Mouse (Mus musculus): Measurements from ENCODE around the gene Actbl2.

The Actbl2 gene
- long read RNA-seq, experiment 1, result 0 reads
- long read RNA-seq, experiment 2, result 0 reads

DNA sequence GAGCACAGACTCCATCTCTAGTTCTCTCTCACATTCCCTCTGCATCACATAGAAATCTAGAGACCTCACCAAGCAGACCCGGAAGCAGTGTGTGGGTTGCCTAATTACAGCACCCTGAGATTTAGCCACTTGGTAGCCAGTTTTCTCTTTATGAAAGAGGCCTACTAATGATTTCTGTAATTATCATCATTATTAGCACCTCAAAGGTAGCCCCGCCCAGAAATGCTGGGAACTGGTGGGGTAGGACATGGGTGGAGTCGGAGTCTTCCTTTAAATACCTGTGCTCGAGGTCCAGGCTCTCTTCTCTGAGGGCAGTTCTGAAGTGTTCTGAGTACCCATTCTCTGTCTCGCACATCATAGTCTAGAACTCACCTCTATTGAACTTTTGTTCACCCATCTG lies at the start of gene Actbl2:
TSS of gene Actbl2 (plus strand) at position 301 of the 400 bp plus-strand sequence.
- intact Hi-C loops (cut with DNase I), result no loop called here

DNA sequence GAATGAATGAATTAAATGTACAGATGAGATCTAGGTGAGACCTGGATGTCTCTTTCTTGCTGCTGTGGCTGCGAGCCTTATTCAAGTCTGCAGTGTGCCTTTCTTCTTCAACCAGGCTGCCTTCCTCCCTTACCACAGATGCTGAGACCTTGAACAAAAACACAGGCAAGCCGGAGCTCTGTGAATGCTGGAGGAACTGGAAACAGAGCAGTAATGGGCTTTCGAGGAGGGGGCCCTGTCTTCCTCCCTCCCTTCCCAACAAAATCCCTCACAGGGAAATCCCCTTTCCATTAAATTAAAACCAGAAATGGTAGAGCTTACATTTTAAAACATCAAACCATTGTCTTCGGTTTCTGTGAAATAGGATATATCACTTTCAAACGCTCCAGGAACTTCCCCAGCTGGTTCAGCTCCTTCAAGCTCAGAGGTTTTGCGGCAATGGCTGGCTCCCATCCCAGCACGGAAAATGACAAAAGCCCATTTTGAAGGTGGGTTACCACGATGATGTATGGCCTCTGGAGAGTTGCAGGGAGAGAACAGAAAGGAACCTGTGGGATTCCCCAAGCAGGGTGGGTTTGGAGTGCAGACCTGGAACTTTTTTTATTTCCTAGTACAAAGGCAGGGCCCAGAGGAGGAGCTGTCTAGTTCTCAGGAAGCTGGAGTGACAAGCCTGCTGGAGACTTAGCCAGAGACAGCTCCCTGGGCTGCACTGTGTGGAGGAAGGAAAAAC lies 44.0 kb upstream of the Actbl2 start:
- intact Hi-C loops (cut with DNase I), result no loop called here

DNA sequence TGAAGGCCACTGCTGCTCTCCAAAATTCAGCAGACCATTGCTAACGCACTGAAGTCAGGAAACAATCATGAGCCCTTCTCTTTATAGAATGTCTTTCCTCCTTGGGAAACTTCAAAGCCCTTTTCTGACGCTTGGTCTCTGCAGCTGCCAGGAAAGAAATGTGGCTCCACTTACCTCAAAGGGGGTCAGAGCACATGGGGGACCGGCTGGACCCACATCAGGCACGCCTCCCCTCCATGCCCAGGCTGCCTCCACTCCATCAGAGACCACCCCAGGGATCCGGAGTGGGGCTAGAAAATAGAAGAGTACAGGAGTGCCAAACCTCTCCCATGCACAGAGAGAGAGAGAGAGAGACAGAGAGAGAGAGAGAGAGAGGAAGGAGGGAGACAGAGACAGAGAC lies 26.0 kb upstream of the Actbl2 start:
- intact Hi-C loops (cut with DNase I), result no loop called here

DNA sequence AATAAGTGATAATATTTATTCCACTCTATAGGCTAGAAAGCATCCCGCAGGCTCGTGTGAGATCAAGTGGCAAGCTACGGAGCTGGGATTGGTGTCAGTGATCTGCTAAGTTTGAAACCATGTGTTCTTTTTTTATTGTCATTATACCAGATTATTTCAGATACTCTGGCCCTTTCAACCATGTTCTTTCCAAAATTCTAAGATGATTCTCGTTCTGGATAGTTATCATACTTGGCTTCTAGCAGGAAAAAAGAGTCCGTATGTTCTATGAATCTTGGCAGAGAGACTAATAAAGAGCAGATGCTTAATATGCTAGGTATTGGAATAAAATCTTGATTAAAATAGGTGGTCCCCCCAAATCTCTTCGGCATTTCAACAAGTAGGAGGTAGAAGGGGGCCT lies 25.3 kb upstream of the Actbl2 start:
- intact Hi-C loops (cut with DNase I), result no loop called here

DNA sequence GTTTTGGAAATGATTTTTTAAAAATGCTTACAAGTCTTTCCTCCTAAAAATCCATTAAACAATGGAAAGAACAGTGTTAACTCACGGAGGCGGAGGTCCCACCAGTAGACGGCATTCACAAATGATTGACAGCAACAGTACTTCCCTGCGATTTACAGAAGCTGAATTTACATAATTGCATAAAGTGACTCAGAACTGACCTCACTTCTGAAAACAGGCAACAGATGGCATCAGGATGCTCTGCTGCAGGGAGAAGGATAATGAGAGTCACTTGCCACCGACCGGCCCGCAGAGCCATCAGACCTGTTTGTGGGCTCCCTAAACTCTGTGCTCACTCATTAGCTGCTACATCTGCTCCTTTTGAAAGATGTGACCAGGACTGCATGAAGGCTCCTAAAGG lies 22.4 kb upstream of the Actbl2 start:
- intact Hi-C loops (cut with DNase I), result no loop called here

DNA sequence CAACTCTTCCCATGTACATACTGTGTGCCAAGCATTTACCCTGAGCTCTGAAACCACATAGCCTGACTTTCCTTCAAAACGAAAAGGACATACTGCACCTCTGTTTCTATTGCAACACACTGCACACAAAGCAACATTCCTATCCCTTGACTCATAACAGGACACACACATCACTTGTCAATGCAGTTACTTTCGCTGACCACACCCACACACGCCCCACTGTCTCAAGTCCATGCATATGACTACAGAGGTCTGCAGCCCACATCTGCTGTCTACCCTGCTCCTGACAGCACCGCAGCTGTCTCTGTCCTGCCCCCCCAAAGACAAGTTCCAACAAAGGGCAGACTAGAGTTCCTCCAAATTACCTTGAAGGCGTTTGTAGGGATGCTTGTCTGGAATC lies 21.5 kb upstream of the Actbl2 start:
- intact Hi-C loops (cut with DNase I), result no loop called here

DNA sequence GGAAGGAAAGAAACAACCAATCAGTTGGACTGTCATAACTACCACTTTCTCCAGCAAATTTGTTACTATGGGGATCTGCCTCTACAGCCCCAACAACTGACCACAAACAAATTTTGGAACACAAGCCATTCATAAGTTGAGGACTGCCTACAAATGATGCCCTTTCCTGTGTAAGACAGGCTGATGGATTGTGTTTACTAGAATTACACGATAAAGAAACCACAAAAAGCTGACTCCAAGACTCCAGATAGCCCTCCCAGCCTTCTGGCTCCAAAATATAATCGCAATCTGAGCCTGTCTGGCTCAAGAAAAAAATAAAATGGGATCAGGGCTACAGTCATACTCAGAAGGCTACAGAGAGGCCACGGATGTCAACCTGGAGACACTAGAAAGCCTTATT lies 20.2 kb upstream of the Actbl2 start:
- intact Hi-C loops (cut with DNase I), result no loop called here

DNA sequence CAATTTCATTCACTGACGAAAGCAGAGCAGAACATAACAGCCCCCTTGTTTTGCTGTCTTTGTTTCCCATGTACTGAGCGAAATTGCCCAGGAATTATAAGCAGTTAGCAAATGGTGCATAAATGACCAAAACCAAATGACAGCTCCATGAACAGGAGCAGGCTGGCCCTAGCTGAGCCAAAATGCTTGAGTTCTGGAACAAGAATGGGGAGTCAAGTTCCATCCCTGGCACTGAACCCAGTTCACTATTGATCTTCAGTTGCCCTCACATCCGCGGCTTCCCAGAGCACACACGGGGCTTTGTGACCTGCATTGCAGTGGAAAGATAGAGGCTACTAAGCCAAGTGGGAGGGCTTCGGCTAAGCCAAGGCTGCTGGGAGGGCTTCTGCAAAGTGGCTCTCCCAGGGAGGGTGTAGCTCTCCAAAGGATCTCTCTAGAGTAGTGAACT lies 19.1 kb upstream of the Actbl2 start:
- intact Hi-C loops (cut with DNase I), result loop anchor here (5.0 kb wide), 1 partner anchor 177 kb away; no protein-coding TSS in a partner anchor

DNA sequence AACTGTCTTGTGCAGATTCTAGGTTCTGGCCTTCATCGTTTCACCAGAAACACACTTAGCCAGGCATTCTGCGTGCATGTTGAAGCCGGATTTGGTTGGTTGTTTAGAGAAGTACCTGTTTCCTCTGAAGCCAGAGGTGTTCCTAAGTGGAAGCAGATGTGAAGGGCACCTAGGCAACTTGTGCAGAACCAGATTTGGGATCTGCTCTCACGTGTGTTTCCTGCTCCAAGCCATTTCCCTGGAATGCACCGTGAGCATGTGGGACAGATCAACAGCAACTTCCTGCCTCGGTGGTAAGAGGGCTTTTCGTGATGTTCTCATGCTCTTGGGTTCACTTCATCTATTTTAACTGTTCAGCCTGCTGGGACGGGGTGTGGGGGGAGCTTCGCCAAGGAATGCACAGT lies 18.4 kb upstream of the Actbl2 start:
- intact Hi-C loops (cut with DNase I), result loop anchor here (5.0 kb wide), 1 partner anchor 176 kb away; no protein-coding TSS in a partner anchor

DNA sequence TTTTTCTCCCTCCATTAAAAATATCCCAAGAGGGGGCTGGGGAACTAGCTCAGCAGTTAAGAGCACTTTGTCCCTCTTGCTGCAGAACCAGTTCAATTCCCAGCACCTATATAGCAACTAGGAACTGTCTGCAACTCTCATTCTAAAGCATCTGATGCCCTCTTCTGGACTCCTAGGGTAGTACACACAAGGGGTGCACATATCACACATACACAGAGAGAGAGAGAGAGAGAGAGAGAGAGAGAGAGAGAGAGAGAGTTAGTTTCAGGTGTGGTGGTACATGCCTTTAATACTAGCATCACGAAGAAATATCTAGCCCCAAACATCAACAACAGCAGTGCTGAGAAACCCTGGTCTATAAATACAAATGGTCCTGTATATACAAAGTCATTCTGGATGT lies 17.5 kb upstream of the Actbl2 start:
- intact Hi-C loops (cut with DNase I), result loop anchor here (5.0 kb wide), 1 partner anchor 175 kb away; no protein-coding TSS in a partner anchor

DNA sequence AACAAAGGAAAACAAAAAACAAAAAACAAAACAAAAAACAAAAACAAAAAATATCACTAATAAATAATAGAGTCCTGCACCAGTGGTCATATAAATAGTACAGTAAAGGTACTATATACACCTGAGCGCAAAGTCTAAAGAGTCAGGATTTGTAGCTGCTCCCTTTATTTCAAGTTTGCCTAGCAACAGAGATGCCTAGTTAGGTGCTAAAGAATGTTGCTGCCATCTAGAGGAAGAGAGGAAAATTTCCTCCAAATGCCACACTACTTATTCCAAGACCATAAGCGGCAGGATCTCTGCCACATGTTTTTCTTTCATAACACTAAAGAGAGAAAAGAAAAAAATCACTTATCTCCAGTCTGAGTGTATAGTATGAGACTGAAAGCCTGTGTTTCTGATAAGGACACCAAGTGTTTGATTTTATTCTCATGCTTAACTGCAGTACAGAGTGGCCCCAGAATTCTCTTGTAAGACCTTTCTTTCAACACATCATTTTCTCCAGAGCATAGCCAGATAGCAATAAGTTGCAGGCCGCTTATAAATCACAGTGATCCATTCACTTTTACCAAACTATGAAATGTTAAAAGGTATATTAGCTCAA lies 16.8 kb upstream of the Actbl2 start:
- intact Hi-C loops (cut with DNase I), result loop anchor here (2.0 to 5.0 kb wide), 2 partner anchors 174 to 845 kb away; no protein-coding TSS in a partner anchor

DNA sequence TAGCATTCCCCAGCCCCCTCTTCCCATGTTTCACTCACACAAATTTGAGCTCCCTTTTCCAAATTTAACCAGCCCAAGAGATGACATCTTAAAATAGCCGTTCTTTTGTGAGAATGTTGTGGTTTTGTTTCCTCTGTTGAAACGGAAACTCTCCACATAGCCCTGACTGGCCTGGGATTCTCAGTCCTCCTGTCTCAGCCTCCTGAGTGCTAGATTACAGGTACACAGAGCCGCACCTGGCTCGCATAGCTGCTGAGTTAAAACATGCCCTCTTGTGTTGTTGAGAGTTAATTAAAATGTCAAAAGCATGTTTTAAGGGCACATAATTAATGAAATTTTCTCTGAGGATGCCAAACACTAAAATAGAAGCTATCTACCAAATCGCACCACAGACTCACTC lies 3.7 kb upstream of the Actbl2 start:
- intact Hi-C loops (cut with DNase I), result no loop called here

DNA sequence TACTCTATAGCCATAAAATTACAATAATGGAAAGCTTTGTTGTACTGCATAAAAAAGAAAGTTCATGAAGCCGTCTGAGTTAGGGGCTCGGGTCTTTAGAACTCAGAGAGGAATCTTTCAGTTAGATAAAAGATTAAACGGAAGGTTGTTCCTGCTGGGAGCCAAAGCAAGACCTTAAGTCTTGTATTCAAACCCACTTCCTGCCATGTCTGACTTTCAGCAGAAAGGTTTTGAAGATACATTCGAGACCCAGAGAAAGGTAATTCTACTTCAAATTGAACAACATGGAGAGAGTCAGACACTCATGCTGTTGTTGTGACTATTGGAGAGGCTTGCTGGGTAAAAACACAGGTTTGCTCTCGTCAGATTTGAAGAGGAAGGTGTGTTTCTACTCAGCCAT lies 3.0 kb upstream of the Actbl2 start:
- intact Hi-C loops (cut with DNase I), result no loop called here

DNA sequence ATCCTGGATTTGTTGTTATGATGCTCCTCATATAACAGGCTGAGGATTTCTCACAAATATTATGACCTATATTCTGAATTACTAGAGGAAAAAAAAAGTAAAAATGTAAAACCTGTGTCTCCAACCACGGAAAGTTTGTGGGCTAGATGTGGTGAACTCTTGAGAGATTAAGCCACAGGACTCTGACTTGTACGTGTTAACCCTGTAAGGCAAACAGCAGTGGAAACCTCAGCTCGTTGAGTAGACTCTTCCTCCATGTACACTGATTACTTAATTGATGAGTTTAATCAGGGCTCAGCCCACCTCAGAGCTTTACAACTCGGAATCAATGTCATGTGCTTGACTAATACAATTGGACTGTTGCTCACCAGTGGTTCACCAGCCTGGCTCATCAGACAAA lies 3.2 kb downstream of the Actbl2 start:
- intact Hi-C loops (cut with DNase I), result no loop called here

DNA sequence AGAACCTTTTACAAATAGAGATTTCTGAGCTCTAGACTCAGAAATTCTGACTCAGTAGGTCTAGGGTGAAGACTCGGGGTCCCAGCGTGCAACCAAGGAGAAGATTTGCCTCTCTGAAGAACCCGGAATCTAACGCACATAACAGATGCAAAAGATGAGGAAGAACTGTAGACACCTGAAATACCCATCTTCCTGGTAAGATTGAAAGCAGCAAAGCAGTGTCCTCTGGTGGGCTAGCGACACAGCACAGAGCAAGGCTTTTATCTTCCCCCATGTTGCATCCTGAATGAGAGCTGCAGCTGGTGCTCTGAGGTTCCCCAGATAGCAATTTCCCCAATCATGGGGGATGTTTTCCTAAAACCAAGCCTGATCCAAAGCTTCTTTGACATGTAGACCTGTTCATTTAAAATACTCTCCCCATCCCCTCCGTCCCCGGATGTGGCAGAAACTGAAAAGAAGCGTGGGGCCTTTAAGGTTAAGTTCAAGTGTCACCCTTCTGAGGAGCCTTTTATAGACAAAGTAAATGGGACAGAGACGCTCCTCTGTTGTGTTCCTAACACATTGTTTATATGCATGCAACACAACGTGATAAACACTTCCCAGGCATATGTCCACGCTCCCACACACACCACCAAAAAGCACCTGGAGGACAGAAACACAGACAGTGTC lies 3.7 kb downstream of the Actbl2 start:
- intact Hi-C loops (cut with DNase I), result no loop called here

DNA sequence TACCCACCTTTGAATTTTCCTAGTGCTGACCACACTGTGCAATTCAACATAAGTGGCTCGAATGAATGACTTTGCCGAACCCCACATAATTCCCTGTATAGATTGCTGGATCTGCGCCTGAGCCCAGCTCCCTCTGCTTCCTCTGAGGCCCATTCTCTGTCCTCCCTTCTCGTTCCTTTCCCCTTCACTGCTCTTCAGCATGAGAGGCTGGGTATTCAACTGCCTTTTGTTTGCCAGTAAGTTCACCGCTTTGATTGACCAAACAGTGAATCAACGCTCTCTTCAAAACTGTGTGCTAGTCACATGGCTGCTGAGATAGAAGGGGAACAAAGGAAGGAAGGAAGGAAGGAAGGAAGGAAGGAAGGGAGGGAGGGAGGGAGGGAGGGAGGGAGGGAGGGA lies 4.3 kb downstream of the Actbl2 start:
- intact Hi-C loops (cut with DNase I), result no loop called here

DNA sequence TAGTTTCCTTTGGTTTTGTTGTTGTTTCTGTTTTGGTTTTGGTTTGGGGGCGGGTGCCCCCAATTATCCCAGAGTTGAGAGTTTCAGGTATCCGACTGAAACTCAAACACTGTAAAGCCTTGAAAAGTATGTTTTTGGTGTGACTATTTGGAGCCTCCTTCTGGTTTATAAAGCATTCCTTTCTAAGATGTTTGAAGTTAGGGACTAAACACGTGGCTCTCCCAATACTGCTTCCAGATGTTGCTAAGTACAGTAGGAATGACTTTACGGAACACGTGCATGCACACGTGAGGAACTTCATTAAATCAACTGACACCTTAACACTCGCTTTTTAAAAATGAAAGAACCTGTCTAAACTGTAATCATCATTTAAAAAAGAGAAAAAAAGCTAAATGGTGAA lies 4.9 kb downstream of the Actbl2 start:
- intact Hi-C loops (cut with DNase I), result no loop called here

DNA sequence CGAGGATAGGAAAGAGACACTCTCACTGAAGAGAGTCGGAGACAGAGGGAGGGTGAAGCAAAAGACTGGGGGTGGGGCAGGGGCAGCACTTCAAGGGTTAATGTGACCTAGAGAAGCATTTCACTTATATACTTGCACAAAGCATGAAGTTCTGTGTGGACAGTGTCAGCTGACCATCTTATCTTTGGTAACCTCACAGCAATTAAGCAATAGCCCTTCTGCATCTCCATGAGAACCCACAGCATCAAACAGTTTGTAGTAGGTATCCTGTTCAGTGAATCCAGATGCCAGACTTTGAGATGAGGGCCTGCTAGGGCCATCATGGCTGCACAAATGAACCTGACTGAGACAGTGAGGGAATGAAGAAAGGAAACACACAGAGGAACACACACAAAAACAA lies 8.4 kb downstream of the Actbl2 start:
- intact Hi-C loops (cut with DNase I), result no loop called here

DNA sequence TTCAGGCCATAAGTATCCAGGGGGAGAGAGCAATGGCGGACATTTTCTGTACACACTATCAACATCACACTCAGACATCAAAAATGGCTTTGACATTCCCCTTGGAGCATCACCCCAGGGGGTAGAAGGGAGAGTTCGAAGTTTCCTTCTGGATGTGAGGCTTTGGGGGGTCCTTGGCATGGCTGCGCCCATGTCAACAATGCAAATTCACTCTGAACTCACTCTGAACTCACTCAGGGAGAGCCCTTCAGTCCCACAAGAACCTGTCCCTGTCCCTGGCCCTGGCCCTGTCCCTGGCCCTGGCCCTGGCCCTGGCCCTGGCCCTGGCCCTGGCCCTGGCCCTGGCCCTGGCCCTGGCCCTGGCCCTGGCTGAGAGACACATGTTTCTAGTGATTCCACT lies 8.9 kb downstream of the Actbl2 start:
- intact Hi-C loops (cut with DNase I), result no loop called here

DNA sequence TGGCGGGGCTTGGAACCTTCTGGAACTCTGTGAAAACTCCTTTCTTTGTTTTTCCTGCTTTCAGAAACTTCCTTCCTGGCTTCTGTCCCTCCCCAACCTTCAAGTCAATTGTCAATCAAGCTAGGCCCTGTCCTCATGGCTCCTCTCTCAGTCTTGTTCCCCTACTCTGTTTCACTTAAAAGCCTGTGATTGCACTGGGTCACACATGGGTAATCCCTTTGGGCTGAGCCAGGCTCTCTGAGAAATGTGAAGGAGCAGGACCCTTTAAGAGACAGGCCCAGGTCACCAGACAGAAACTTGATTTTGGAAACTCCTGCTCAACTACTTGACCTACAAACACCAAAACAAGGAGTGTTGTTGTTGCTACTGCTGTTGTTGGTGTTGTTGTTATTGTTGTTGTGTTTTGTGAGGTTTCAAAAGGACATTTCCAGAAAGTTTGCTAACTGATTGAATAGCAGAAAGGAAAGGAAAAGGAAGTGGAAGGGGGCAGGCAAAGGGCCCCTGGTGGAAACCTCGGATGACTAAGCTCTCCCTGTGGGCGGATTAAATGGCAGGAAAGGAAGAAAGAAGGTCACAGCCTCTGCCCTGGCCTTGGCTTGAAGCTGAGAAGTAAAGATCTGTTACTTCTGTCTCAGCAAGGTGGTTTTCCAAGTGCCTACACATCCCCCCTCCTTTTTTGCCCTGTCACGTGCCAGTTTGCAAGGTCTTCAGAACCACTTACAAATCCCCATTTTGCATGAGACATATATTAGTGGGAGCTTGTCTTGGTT lies 10.6 kb downstream of the Actbl2 start:
- intact Hi-C loops (cut with DNase I), result no loop called here

DNA sequence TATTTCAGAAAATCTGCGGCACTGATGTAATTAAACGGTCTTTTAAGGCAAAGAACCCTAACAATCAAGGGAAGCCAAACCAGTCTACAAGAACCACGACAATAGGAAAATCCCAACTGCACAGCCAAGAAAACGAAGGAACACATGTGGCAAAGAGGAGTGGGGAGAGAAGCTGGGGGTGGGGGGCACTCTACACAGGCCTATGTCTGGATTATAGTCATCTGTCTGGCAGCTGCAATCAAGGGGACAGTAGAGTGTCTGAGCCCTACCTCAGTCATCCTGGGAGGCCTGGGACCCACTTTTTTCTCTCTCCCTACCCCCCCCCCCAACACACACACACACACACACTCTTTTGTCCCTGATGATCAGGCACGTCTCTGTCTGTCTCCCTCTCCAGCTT lies 12.0 kb downstream of the Actbl2 start:
- intact Hi-C loops (cut with DNase I), result no loop called here

DNA sequence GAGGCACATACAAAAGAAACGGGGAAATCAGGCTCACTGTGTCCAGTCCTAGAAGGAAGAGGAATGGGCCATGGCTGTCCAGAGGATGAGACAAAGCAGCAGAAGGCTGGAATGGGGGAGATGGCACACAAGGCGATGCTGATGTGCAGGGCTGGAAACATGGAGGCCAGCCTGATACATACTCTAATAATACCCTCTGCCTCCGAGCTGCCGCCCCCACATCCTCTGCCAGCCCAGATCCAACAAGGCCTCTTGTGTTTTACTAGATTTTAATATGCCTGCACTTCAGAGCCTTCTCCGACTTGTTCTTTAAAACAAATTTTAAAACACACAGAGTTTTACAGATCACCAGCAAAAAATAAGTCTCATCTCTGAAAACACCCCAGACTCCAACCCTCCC lies 14.2 kb downstream of the Actbl2 start:
- intact Hi-C loops (cut with DNase I), result no loop called here
